Mouse (Mus musculus) urinary bladder, postnatal 10 days (tissue): Measurements from ENCODE around the gene Rnf135.
"Not testable (repeated sequence)": the region's sequence is repeated elsewhere in the genome, so short reads cannot be mapped to it uniquely, and the experiment has no call there.

Source experiments
- DNase-seq: peaks from one replicate; pipeline ENCODE4 v3.0.0; 2022; ENCODE audit warnings: low spot score

The Rnf135 gene

DNA sequence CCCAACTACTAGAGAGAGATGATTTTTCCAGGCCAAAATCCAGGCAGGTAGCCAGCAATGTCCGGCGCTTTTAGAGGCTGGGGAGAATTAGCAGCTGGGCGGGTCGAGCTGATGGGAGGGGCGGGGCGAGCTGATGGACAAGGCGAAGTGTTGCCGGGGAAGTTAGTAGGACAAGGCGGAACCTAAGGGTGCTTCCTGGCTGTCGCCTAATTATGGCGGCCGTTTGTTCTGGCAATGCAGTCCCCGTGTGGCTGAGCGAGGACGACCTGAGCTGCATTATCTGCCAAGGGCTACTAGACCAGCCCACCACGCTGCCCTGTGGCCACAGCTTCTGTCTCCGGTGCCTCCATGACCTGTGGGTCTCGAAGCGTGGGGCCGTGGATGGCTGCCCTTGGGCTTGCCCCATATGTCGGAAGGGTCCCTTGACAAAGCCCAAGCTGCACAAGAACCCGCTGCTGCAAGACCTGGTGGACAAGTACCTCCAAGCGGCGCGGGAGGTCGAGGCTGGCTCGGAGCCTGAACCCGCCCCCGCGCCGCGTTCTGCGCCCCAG, at the start of gene Rnf135:
TSS of gene Rnf135 (plus strand) at position 147 of the 551 bp plus-strand sequence.
- DNase-seq = peak; percentile 81

- DNase-seq = no peak
Measured at GRCm38 (mm10) chr11:80134744-80135143, 48.9 kb upstream of the Rnf135 start.

GRCm38 (mm10) chr11:80135954-80136683, 47.5 kb upstream of the Rnf135 start:
- DNase-seq = no peak

DNA sequence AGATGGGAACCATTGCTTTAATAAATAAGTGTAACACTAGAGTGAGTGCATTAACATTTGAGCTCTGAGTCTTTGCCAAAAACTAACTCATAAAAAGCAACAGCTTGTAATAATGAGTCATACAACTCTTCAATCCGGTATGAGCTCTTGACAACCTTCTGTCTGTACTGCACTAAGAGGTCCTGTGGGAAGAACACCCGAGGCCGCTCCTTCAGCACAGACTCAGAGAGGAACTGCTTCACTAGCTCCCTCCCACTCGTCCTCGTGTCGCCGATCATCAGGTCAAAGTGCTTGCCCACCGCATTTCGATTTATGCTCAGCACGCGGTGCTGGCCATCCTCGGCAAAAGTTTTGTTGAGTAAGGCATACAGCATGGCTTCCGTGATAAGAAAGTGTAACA, 46.9 kb upstream of the Rnf135 start:
- DNase-seq = no peak

DNA sequence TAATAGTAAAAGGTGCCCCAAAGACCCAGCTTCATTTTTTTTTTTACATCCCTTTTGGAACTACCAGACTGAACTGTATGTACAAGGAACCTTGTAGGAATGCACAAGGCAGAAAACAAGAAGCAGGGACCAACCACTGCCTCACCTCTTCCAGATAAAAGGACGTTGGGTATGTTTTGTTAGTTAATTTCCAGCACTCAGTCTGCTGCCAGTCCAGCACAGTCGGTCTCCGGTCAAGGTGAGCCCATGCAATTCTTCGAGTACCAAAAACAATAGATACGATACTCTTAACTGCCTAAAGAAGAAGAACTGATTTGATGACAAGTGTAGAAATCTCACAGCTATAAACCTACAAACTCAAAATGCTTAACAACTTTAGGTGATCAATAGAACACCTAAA, 45.9 kb upstream of the Rnf135 start:
- DNase-seq = no peak

DNA sequence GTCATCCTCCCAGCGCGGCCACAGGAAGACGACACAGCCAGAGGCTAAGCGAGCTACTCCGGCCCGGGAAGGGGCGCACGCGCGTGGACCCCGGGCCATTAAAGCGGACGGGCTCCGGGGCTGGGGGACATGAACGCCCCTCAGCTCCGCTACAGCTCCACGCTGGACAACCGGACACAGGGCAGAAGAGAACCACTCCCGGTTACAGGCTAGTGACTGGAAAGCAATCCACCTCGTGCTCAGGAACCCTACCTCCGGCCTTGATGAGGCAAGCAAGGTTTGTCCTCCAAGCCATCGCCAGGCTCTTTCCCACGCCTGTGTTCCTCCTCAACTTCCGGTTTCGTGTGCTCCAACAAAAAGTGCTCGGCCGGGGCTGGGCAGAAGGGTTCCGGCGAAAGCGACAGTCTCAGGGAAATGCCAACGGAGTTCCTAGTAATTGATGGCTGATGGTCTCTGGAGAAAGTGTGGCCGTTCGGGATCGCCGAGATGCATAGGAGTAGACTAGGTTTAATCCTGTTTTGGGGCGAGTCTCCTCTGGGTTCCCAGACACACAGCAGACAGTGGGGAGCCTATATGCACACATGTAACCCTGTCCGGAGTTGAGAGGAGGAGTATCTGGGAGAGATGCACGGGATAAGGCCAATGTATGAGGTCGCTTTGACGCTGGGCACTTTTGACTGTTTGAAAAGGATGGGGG, 41.7 kb upstream of the Rnf135 start, which contains the start of gene Tefm:
TSS of gene Tefm (minus strand) at position 351 of the 697 bp plus-strand sequence.
- DNase-seq = peak; percentile 31

DNA sequence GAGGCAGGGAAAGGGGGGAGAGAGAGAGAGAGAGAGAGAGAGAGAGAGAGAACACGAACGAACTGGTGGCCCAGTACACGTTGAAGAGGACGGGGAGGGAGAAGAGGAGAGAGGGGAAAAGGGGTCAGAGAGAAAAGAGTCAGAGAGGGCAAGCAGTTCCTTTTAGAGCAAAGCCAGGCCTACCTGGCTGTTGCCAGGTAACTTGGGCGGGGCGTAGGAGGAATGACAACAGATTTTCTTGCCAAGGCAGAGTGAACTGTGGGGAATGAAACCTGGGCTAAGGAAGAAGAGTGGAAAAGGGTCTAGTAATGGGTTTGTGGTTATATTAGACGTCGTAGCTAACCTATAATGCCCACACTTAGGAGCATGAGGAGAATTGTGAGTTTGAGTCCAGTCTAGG, 40.8 kb upstream of the Rnf135 start:
- no peak for DNase-seq

- DNase-seq = no peak
Measured at GRCm38 (mm10) chr11:80145787-80146275, 37.8 kb upstream of the Rnf135 start.

GRCm38 (mm10) chr11:80147748-80148147, 35.9 kb upstream of the Rnf135 start:
- no peak for DNase-seq

GRCm38 (mm10) chr11:80148313-80148712, 35.3 kb upstream of the Rnf135 start:
- DNase-seq = no peak

GRCm38 (mm10) chr11:80148974-80149373, 34.7 kb upstream of the Rnf135 start:
- DNase-seq = not testable (repeated sequence)

GRCm38 (mm10) chr11:80149412-80150023, 34.1 kb upstream of the Rnf135 start:
- DNase-seq = no peak

- DNase-seq = no peak
Measured at GRCm38 (mm10) chr11:80150566-80150965, 33.1 kb upstream of the Rnf135 start.

DNA sequence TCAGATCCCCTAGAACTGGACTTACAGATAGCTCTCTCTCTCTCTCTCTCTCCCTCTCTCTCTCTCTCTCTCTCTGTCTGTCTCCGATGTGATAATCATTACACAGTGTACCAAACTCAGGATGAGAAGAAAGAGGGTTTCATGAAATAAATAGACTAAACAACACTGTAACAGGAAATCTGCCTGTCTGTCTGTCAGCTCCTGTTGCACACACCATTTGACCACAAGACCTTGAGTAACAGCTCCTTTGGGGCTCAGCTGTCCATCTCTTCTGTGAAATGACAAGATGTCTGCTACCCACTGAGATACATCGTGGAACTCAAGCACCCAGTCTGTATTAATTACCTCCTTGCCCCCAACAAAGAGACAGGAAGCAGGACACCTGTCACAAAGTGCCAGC, 32.1 kb upstream of the Rnf135 start:
- no peak for DNase-seq

- DNase-seq = no peak
Measured at GRCm38 (mm10) chr11:80152376-80152775, 31.3 kb upstream of the Rnf135 start.

DNA sequence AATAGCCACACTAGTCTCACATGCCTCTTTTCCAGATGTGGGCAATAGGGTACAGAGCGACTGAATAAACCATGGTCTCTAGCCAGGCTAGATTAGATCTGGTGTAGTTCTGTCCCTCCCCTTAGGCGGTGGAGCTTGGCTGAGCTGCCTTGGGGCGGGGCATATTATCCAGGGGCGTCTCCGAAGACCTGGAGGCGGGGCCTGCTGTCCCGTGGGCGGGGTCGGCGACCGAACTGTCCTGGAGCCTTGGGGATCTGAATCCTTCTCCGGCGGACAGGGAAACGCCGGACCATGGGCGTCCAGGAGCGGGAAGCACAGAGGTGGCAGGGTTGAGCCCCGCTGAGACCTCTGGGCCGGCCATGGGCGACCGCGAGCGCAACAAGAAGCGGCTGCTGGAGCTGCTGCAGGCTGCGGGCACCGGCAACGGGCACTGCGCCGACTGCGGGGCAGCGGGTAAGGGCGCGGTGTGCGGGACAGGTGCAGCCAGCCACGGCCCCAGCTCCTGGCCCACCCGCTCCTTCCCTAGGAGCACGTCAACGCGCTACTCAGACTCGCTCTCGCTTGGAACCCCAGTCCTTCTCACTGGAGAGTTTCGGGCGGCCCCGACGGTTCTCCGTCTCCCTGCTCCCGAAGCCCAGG, 29.7 kb upstream of the Rnf135 start, which contains the start of gene Adap2:
TSS of gene Adap2 (plus strand) at position 249 of the 639 bp plus-strand sequence.
- peak; percentile 32 for DNase-seq

DNA sequence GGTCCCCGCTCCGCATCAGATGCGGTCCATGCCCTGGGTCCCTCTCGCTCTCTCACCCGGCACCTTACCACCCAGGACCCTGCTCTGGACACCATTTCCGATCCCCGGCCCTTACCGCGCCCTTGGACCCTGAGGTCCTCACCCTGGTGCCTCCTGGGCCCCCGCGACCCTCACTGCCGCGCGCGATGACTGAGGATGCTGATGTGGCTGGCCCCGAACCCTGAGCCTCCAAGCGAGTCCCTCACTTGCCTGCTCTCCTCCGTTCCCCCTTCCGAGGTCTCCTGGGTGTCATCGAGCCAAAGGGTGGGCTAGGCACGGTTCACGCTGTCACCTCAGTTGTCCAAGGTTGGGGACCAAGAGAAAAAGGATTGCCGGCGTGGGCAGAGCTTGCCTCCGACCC, 29.1 kb upstream of the Rnf135 start:
- no peak for DNase-seq

GRCm38 (mm10) chr11:80155541-80155940, 28.1 kb upstream of the Rnf135 start:
- no peak for DNase-seq

GRCm38 (mm10) chr11:80155961-80156360, 27.7 kb upstream of the Rnf135 start:
- DNase-seq = no peak

- DNase-seq = no peak
Measured at GRCm38 (mm10) chr11:80156841-80157240, 26.8 kb upstream of the Rnf135 start.

DNA sequence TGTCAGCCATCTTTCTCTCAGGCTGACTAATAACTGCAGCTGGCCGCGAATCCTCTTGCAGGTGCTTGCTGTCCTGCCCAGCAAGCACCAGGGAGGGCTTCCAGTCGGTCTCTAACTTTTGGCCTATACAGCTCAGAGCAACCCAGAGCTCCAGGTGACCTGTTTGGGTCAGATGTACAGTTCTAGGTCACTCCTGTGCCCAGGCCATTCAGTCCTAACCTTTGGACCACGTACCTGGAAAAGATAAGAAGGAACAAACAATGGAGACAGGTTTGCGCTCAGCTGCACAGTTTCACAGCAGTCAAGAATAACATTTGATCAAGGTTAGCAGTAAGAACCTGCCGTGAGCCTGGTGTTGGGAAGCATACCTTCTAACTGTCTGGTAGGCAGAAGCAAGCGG, 24.6 kb upstream of the Rnf135 start:
- DNase-seq = no peak

DNA sequence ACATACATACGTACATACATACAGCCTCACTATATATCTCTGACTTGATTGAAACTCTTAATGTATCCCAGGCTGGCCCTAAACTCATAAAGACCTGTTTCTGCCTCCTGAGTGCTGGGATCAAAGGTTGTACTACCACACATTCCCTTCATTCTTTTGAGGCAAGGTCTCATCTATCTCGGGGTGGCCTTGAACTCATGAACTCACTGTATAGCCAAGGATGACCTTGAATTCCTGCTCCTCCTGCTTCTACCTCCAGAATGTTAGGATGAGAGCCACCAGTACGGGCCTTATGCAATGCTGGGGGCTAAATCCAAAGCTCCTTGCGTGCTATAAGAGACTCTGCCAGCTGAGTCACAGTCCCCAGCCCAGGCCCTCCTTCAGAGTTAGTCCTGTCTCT, 22.6 kb upstream of the Rnf135 start:
- no peak for DNase-seq
